Mouse (Mus musculus) C2C12 (cell line): ENCODE results near the gene Psmc3ip. TPM values are rescaled to one million over a fixed set of nuclear protein-coding genes. Genes with fewer than 3 reads are reported as not detected.

Source experiments
- H3K27me3 ChIP-seq: one replicate; pipeline ENCODE4 v1.6.1; 2011; ENCODE audit not compliant: control insufficient read depth, insufficient read depth, insufficient read length
- H3K36me3 ChIP-seq: one replicate; pipeline ENCODE4 v1.6.1; 2011; ENCODE audit not compliant: control insufficient read depth, insufficient read depth
- H3K4me3 ChIP-seq: one replicate; pipeline ENCODE4 v1.5.1; 2011; ENCODE audit warnings: mild to moderate bottlenecking, control low read depth; ENCODE audit not compliant: poor library complexity, insufficient read depth, severe bottlenecking
- H3K79me2 ChIP-seq: one replicate; pipeline ENCODE4 v1.6.1; 2011; ENCODE audit not compliant: control insufficient read depth, insufficient read depth
- H3K79me3 ChIP-seq: one replicate; pipeline ENCODE4 v1.6.1; 2011; ENCODE audit warnings: low read depth, control low read depth
- H3ac ChIP-seq: one replicate; pipeline ENCODE3; 2011; ENCODE audit warnings: low read depth; ENCODE audit not compliant: control insufficient read depth, insufficient read length
- CEBPB ChIP-seq: IDR thresholded peaks from one replicate; pipeline ENCODE4 v1.6.1; 2011; ENCODE audit warnings: low read depth, mild to moderate bottlenecking, control low read depth, moderate library complexity
- CTCF ChIP-seq: IDR thresholded peaks from one replicate; pipeline ENCODE4 v1.5.1; 2011; ENCODE audit not compliant: control insufficient read depth, insufficient read depth, insufficient read length
- FOSL1 ChIP-seq: IDR thresholded peaks from one replicate; pipeline ENCODE4 v1.8.0; 2011; ENCODE audit warnings: mild to moderate bottlenecking, low read length; ENCODE audit not compliant: poor library complexity, insufficient read depth, severe bottlenecking
- MAX ChIP-seq: IDR thresholded peaks from one replicate; pipeline ENCODE4 v1.6.1; 2011; ENCODE audit warnings: mild to moderate bottlenecking, control low read depth
- MYOD1 ChIP-seq: IDR thresholded peaks from one replicate; pipeline ENCODE4 v1.6.1; 2011; ENCODE audit warnings: low read depth; ENCODE audit not compliant: control insufficient read depth, insufficient read length
- MYOG ChIP-seq: IDR thresholded peaks from one replicate; pipeline ENCODE4 v1.6.1; 2011; ENCODE audit not compliant: control insufficient read depth, insufficient read length; ENCODE audit errors: extremely low read depth
- USF1 ChIP-seq: IDR thresholded peaks from one replicate; pipeline ENCODE4 v1.6.1; 2011; ENCODE audit warnings: low read depth, mild to moderate bottlenecking, control low read depth, moderate library complexity
- polyA plus RNA-seq: library from polyadenylated mRNA; unstranded; fragments of >200 nt; fragmentation: generic; extraction: Trizol; gene quantifications from one replicate; pipeline ENCODE4 v1.2.1, GENCODE M21; 2012; ENCODE audit warnings: missing spikeins

Gene Psmc3ip
- polyA plus RNA-seq, 1 experiment = 24.0 TPM

GRCm38 (mm10) chr11:101089931-101090330, 5.3 kb downstream of the Psmc3ip start:
- peaks cover 5% of the 10 kb centered on the region for H3K79me3 ChIP-seq
- no peak overlapping the region for H3K4me3 ChIP-seq
- no peak overlapping the region for H3ac ChIP-seq
- H3K79me2 ChIP-seq = peaks cover 38% of the 10 kb centered on the region
- no peaks in the 10 kb centered on the region for H3K27me3 ChIP-seq
- no peak for TF ChIP-seq MYOG
- peaks cover 64% of the 10 kb centered on the region for H3K36me3 ChIP-seq

GRCm38 (mm10) chr11:101087682-101088055, 7.6 kb downstream of the Psmc3ip start:
- Histone ChIP-seq H3ac (peak overlapping the region; percentile 87), H3K79me2 (peaks cover 30% of the 10 kb centered on the region), H3K27me3 (no peaks in the 10 kb centered on the region), H3K79me3 (peaks cover 8% of the 10 kb centered on the region), H3K36me3 (peaks cover 47% of the 10 kb centered on the region), H3K4me3 (peak overlapping the region; percentile 80)
- TF ChIP-seq FOSL1 (no peak), MYOG (no peak), CEBPB (no peak), MYOD1 (no peak)

- H3K79me3 ChIP-seq = peaks cover 8% of the 10 kb centered on the region
- H3K4me3 ChIP-seq = peak within 1 kb of the TSS; percentile 80
- peaks cover 41% of the 10 kb centered on the region for H3K36me3 ChIP-seq
- TF ChIP-seq CTCF (no peak), USF1 (peak; percentile 98)
- H3K79me2 ChIP-seq = peaks cover 31% of the 10 kb centered on the region
- no peaks in the 10 kb centered on the region for H3K27me3 ChIP-seq
- H3ac ChIP-seq = peak within 1 kb of the TSS; percentile 87
Observed at GRCm38 (mm10) chr11:101086756-101087681, 8.2 kb downstream of the Psmc3ip start, which contains the start of gene Mlx. Gene Mlx, plus strand, starts transcription at chr11:101087277.

GRCm38 (mm10) chr11:101086323-101086674, 8.9 kb downstream of the Psmc3ip start:
- H3ac ChIP-seq = no peak overlapping the region
- H3K79me3 ChIP-seq = peaks cover 8% of the 10 kb centered on the region
- TF ChIP-seq USF1 (no peak), MYOG (no peak), CEBPB (no peak)
- peaks cover 31% of the 10 kb centered on the region for H3K79me2 ChIP-seq
- no peaks in the 10 kb centered on the region for H3K27me3 ChIP-seq
- H3K36me3 ChIP-seq = peaks cover 34% of the 10 kb centered on the region
- H3K4me3 ChIP-seq = no peak overlapping the region

GRCm38 (mm10) chr11:101085617-101086322, 9.5 kb downstream of the Psmc3ip start:
- Histone ChIP-seq H3K79me2 (peaks cover 31% of the 10 kb centered on the region), H3K36me3 (peaks cover 28% of the 10 kb centered on the region), H3K27me3 (no peaks in the 10 kb centered on the region), H3K79me3 (peaks cover 8% of the 10 kb centered on the region), H3K4me3 (no peak overlapping the region), H3ac (no peak overlapping the region)
- TF ChIP-seq USF1 = no peak
- no peak for TF ChIP-seq MYOG
- TF ChIP-seq MYOD1 = no peak
- no peak for TF ChIP-seq MAX
- no peak for TF ChIP-seq CEBPB
- TF ChIP-seq CTCF = no peak
- no peak for TF ChIP-seq FOSL1

- peaks cover 19% of the 10 kb centered on the region for H3K36me3 ChIP-seq
- H3K79me2 ChIP-seq = peaks cover 31% of the 10 kb centered on the region
- H3ac ChIP-seq = no peak overlapping the region
- H3K79me3 ChIP-seq = peaks cover 8% of the 10 kb centered on the region
- no peak overlapping the region for H3K4me3 ChIP-seq
- H3K27me3 ChIP-seq = no peaks in the 10 kb centered on the region
- TF ChIP-seq CEBPB (no peak), MYOD1 (no peak), MYOG (no peak), USF1 (no peak), FOSL1 (no peak), CTCF (no peak), MAX (no peak)
Observed at GRCm38 (mm10) chr11:101084811-101085210, 10.4 kb downstream of the Psmc3ip start.
